Mouse (Mus musculus) MEL-GATA-1-ER (cell line): Measurements from ENCODE around the gene Pbx4.

Source experiments
- DNase-seq: peaks from one replicate; pipeline ENCODE4 v3.0.0-alpha.2; 2012; ENCODE audit warnings: low read depth; ENCODE audit errors: extremely low read depth

Gene Pbx4

GRCm38 (mm10) chr8:69895772-69896451, 63.6 kb downstream of the Pbx4 start:
- no peak for DNase-seq

- no peak for DNase-seq
These were observed 65.6 kb downstream of the Pbx4 start for GRCm38 (mm10) chr8:69897857-69898256.

DNA sequence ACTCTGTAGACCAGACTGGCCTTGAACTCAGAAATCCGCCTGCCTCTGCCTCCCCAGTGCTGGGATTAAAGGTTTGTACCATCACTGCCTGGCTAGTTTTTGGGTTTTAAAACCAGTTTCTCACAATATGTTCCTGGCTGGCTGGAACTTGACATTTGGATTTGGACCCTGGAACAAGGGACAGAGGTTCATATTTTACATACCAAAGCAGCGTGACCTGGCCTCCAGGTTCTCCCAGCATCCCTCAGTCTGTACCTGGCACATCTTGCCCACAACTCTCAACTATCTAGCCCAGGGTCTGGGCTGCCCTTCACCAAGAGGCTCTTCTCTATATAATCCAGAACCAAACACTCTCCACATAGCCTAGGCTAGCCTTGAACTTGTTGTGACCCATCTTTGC, 67.6 kb downstream of the Pbx4 start:
- DNase-seq: no peak

DNA sequence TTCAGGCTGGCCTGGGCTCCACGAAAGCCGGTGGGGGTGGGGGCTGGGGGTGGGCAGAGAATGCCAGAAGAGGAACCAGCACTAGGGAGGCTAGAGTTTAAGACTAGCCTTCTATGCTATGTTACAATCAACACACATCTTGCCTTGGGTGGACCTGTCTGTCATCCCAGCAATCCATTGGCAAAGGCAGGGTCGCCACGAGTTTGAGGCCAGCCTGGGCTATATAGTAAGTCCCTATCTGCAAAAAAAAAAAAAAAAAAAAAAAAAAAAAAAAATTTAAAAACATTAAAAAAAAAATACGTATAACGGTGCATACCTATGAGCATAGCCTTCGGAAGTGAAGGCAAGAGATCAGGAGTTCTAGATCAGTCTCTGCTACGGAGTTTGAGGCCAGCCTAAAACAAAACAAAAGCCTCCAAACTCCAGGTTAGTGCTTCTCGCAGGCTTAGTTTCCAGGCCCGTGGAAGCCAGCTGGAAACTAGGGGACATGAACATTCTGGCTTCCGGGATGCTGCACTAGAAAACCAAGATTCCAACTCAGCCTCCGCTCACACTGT, 68.7 kb downstream of the Pbx4 start:
- DNase-seq: peak; percentile 48

DNA sequence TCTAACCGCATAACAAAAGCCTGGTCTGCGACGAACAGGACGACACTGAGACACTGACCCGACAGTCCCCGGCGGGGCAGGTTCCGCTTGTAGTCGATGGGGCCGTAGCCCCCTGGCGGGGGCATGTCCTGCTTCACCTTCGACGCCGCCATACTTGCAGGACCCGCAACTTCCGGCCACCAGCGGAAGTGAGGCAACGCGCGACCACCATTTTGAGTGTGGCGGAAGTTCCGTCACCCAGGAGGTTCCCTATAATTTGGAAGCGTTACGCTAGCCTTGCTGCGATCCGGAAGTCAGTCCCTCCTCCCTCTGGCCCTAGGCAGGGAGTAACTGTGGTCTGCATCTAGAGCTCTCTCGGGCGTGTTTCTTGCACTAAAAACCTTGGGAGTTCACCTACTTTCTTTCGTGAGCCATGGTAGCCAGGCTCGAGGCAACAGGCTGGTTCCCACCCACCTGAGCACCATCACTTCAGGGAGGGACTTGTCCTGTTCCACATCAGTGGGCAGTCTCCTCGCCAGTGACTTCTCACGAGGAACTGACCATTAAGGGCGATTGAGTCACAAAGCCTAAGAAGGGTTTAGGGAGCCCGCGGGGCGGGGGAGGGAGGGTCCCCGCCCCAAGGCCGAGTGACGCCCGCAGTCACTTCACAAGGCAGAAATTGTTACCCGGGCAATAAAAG, 69.3 kb downstream of the Pbx4 start:
- DNase-seq: peak; percentile 92

DNA sequence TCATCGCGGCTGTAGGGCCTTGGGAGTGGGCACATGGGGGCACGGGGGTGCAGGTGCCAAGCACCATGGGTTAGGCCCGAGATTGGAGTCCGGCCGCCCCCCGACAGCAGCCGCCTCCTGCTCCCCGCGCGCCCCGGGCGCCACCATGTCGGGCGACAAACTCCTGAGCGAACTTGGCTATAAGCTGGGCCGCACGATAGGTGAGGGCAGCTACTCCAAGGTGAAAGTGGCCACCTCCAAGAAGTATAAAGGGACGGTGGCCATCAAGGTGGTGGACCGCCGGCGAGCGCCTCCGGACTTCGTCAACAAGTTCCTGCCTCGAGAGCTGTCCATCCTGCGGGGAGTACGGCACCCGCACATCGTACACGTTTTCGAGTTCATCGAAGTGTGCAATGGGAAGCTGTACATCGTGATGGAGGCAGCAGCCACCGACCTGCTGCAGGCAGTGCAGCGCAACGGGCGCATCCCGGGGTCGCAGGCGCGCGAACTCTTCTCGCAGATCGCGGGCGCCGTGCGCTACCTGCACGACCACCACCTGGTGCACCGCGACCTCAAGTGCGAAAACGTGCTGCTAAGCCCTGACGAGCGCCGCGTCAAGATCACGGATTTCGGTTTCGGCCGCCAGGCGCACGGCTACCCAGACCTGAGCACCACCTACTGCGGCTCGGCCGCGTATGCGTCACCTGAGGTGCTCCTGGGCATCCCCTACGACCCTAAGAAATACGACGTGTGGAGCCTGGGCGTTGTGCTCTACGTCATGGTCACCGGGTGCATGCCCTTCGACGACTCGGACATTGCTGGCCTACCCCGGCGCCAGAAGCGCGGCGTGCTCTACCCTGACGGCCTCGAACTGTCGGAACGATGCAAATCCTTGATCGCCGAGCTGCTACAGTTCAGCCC, 70.1 kb downstream of the Pbx4 start, which contains the start of the genes Tssk6, Ndufa13 and Yjefn3:
Tssk6 (plus strand) TSS at position 22 of the 900 bp plus-strand sequence.
Ndufa13 (minus strand) TSS at position 396 of the 900 bp plus-strand sequence.
Yjefn3 (minus strand) TSS at position 550 of the 900 bp plus-strand sequence.
- no peak for DNase-seq

GRCm38 (mm10) chr8:69903063-69903542, 70.8 kb downstream of the Pbx4 start:
- peak; percentile 97 for DNase-seq

DNA sequence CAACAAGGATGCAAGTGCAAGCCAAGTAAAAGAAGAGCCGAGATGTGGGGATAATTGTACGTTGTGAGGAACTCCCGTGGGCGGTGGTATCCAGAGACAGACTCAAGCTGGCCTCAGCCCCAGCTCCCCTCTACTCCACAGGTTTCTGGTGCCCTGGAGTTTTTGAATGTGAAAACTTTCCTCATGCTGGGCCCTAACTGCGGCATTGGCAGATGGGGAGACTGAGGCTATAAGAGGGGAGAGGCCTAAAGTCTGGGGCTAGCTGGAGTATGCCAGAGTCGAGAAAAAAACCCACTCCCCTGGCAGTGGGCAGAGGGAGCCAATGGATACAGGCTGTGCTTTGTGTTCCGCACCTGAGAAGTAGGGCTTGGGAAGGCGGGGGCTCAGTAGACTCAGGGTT, 71.8 kb downstream of the Pbx4 start:
- DNase-seq: no peak

GRCm38 (mm10) chr8:69906260-69906659, 74.0 kb downstream of the Pbx4 start:
- DNase-seq: no peak

GRCm38 (mm10) chr8:69907106-69907505, 74.8 kb downstream of the Pbx4 start:
- DNase-seq: no peak

GRCm38 (mm10) chr8:69911917-69912316, 79.6 kb downstream of the Pbx4 start:
- no peak for DNase-seq

DNA sequence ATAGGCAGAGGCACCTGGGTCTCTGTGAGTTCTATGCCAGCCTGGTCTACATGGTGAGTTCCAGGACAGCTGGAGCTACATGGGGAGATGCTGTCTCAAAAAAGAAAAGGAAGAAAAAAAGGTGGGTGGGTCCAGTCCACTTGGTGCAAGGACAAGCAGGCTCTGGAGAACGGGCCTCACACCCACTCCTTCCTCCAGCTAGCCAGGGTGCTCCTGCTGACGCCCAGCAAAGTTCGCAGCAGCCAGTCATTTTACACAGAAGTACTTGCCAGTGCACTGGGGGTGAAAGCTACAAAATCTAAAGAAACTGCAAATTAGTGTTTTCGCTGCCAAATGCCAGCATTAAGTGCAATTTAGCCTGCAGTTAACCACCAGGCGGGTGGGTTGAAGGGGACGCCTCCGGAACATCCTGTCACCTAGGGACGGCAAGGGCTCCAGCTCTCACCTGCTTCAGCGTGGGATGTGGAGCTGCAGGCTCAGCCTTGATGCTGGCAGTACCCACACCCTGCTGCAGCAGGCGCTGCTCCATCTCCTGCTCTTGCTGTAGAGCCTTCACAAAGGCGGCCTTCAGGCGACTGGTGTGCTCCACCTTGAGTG, 80.3 kb downstream of the Pbx4 start:
- DNase-seq: no peak

- DNase-seq: no peak
These were observed 82.2 kb downstream of the Pbx4 start for GRCm38 (mm10) chr8:69914526-69914925.

DNA sequence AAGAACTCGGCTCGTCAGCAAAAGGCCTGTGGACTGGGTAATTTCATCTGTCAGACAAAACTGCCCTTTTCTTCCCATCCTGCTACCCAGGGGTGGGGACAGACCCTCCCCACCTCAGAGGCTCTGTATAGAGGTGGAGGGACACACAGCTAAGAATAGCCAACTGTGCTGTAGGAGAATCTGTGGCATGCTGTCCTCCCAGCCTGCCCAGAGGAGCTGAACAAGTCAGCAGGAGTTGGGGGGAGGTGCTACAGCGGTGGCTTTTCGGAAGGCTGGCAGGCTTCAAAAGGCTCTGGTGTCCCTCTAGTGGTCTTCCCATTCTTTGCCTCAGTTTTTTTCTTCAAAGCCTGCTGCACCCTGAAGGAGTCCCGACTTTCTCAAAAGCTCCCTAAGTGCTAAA, 83.5 kb downstream of the Pbx4 start:
- DNase-seq: no peak

- DNase-seq: no peak
These were observed 86.2 kb downstream of the Pbx4 start for GRCm38 (mm10) chr8:69918506-69918905.

DNA sequence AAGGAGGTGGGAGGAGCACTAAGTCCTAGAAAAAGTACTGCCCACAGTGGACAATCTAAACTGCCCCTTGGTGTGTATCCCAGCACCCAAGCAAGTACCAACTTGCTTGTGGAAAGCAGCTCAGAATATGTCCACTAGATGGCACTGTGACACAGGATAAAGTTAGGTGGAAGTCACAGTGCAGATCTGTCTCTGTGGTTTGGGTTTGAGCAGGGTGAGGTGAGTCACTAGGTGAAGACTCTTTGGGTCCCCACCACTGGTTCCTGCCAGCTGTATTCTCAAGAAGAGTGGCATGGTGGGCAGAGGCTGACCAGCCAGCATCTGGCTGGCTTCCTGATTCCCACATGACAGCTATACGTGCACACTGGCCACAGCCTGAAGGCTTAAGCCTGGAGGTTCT, 86.7 kb downstream of the Pbx4 start:
- DNase-seq: peak; percentile 77

DNA sequence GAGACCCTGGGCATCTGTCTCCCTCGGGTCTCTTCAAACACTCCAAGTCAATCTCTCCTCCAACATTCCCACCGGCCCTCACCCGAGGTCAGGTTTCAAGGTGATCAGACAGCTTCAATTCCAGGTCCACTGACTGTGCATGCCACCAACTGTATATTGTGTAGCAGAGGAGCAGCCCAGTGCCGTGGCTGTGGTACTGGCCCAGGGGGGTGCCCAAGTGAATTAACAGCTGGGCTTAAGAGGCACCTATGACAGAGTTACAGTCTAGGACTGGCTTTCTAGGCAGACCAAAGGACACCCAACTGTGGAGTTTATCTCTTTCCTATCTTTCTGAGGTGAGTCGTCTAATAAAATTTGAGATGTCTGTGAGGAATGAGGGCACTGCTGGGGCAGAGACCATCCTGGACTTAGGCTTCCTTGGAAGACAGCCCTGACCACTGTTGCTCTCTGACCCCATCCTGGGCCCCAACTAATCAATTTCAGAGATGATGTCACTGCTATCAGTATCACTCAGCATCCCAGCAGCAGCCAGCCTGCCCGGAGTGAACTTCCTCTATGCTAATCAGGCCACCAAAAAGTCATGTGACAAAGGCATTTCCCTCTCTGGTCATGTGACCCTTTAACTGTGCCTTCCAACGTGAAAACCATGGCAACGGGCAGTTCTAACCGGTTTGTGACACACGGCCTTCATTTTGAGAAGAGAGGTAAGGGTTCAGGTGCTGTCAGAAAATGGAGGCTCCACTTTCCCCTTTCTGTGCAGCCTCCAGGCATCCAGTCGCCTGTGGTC, 87.8 kb downstream of the Pbx4 start:
- DNase-seq: peak; percentile 89

DNA sequence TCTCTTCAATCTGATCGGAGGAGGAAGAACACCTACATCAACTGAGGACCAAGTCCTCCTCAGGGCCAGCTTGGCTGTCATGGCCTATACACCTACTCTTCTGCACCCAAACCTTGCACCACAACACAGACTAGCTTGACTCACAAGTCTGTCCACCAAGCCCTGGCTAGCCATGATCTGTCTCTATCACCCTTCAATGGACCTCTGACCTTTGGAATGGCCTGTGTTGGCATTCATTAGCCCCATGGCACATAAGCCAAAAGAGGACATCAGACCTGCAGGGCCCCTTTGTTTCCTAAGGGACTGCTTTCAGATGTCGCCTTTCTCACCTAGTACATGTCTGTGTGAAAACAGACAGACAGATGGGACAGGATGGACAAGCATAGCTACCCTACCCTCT, 88.8 kb downstream of the Pbx4 start:
- no peak for DNase-seq
